Mouse (Mus musculus): ENCODE results near the gene Eif1ad.

DNA sequence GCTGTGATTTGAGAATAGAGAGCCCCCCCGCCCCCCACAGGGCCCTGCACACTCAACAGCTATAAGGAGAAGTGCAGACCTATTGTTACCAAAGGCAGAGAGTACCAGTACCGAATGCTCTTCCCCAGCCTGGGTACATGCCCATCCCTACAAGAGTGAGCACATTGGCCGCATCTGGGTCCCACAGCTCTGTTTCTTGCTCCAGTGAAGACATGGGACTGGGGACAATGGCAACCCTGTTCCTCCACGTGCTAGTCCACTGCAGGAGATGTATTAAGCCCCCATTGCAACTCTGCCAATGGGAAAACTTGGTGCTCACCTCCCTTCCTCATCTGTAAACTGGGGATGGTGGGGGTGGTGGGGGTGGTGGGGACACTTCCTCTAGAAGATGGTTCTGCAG, 47.3 kb downstream of the Eif1ad start:
- no peak for TF ChIP-seq POLR2A (IDR thresholded peaks at IDR 0.05; ENCODE audit: borderline replicate concordance, control insufficient read depth, low read depth, low read length)
- TF ChIP-seq CTCF (IDR thresholded peaks at IDR 0.05; ENCODE audit: control insufficient read depth, insufficient read depth, low read length): no peak
